Mouse (Mus musculus) liver, postnatal 0 days (tissue): ENCODE results near the gene Prkca. TPM values are rescaled to one million over a fixed set of nuclear protein-coding genes. Genes with fewer than 3 reads are reported as not detected.
A peak's percentile ranks its signal among the peaks of the same experiment; 100 is the strongest.

ENCODE experiments used
- ATAC-seq: fragments of 200-750 bp; cut with Nextera tagmentation; 2 replicates; pipeline ENCODE4 v1.8.0; 2017; ENCODE audit warnings: mild to moderate bottlenecking, moderate library complexity
- DNase-seq: peaks from one replicate; pipeline ENCODE4 v3.0.0-alpha.2; 2016
- H3K27ac ChIP-seq: fragments of 300-500 bp; sonication (generic); 2 replicates; pipeline ENCODE4 v1.5.1; 2014; ENCODE audit warnings: antibody characterized with exemption, moderate library complexity, mild to moderate bottlenecking, low read depth
- H3K27me3 ChIP-seq: fragments of 300-500 bp; sonication (generic); 2 replicates; pipeline ENCODE4 v1.6.1; 2014; ENCODE audit warnings: low read length, control low read depth, mixed read lengths; ENCODE audit not compliant: insufficient read depth
- H3K36me3 ChIP-seq: fragments of 300-500 bp; sonication (generic); replicated peaks from 2 replicates; pipeline ENCODE4 v1.6.1; 2014; ENCODE audit warnings: mild to moderate bottlenecking, control low read depth, low read length, moderate library complexity, mixed read lengths; ENCODE audit not compliant: insufficient read depth
- H3K4me1 ChIP-seq: fragments of 300-500 bp; sonication (generic); 2 replicates; pipeline ENCODE4 v1.6.1; 2014; ENCODE audit warnings: antibody characterized with exemption, mild to moderate bottlenecking, control low read depth; ENCODE audit not compliant: insufficient read depth
- H3K4me2 ChIP-seq: fragments of 300-500 bp; sonication (generic); 2 replicates; pipeline ENCODE4 v1.6.1; 2014; ENCODE audit warnings: low read depth, mild to moderate bottlenecking, low read length, moderate library complexity, mixed read lengths
- H3K4me3 ChIP-seq: fragments of 300-500 bp; sonication (generic); 2 replicates; pipeline ENCODE4 v1.5.1; 2014; ENCODE audit warnings: low read depth, low read length
- H3K9ac ChIP-seq: fragments of 300-500 bp; sonication (generic); replicated peaks from 2 replicates; pipeline ENCODE4 v1.6.1; 2014; ENCODE audit warnings: mild to moderate bottlenecking, moderate library complexity
- H3K9me3 ChIP-seq: fragments of 300-500 bp; sonication (generic); 2 replicates; pipeline ENCODE4 v1.6.1; 2016; ENCODE audit warnings: mild to moderate bottlenecking, control low read depth, low read length, mixed read lengths
- CTCF ChIP-seq: sonication (generic); IDR thresholded peaks from 2 replicates; pipeline ENCODE4 v1.5.1; 2016; ENCODE audit warnings: antibody characterized with exemption, low read depth
- EP300 ChIP-seq: IDR thresholded peaks from 2 replicates; pipeline ENCODE4 v1.6.1; 2016; ENCODE audit warnings: antibody characterized with exemption, low read depth, mild to moderate bottlenecking
- WGBS: fragments of 180-500 bp; shearing (Covaris S2); extraction: QIAGEN DNeasy Blood & Tissue Kit; methylation state at CpG from one replicate; pipeline ENCODE4 v1.1.7; 2014; ENCODE audit not compliant: insufficient replicate concordance; 5-methylcytosine and 5-hydroxymethylcytosine counted together
- polyA plus RNA-seq: library from polyadenylated mRNA; unstranded; fragments of >200 nt; fragmentation: Nextera tagmentation; extraction: Ambion mirVana; gene quantifications from 2 replicates; pipeline ENCODE4 v1.2.1, GENCODE M21; 2015

The Prkca gene
- polyA plus RNA-seq, 1 experiment from 2014 or later, result 3.0 TPM

DNA sequence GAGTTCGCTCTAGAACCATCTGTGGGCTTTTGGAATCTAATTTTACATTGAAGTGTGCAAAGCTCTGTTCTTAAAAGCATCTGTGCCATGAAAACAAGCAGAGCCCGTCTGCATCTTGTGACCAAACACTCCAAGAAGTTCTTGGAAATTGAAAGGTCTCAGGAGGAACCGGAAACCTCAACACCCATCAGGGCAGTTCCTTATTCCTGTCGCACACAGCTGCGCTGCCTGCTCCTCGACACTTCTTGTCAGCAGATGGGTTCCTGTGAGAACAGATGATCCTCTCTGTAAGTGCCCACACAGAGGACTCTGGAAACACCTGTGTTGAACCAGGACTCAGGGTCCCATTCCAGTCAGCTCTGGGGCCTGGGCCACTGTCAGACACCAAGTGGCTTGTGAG is 120.6 kb downstream of the Prkca start:
- ATAC-seq (peak; percentile 72), DNase-seq (peak; percentile 46)
- H3K27ac ChIP-seq, result peak overlapping the region; percentile 76

GRCm38 (mm10) chr11:108222616-108223015 is 121.1 kb downstream of the Prkca start:
- Histone ChIP-seq H3K27ac (peak overlapping the region; percentile 76), H3K27me3 (no peaks in the 10 kb centered on the region), H3K4me3 (no peak overlapping the region), H3K9me3 (no peaks in the 10 kb centered on the region), H3K4me2 (peak overlapping the region; percentile 54), H3K9ac (no peak overlapping the region), H3K36me3 (no peaks in the 10 kb centered on the region), H3K4me1 (peaks cover 27% of the 10 kb centered on the region)
- no peak for TF ChIP-seq CTCF
- no peak for TF ChIP-seq EP300
- ATAC-seq (peak; percentile 78), DNase-seq (peak; percentile 34)
- WGBS, result 32% methylated on average over 8 of the region's 8 CpGs

More for the DNA sequence above, 120.6 kb downstream of the Prkca start:
- Histone ChIP-seq H3K36me3 (no peaks in the 10 kb centered on the region), H3K9me3 (no peaks in the 10 kb centered on the region), H3K9ac (no peak overlapping the region), H3K4me1 (peaks cover 27% of the 10 kb centered on the region), H3K4me3 (no peak overlapping the region), H3K27me3 (no peaks in the 10 kb centered on the region), H3K4me2 (peak overlapping the region; percentile 54)
- TF ChIP-seq EP300 (no peak), CTCF (no peak)
- 35% methylated on average over 6 of the region's 6 CpGs for WGBS

- Histone ChIP-seq H3K4me3 (no peak overlapping the region), H3K27ac (no peak overlapping the region), H3K36me3 (no peaks in the 10 kb centered on the region), H3K9me3 (no peaks in the 10 kb centered on the region), H3K27me3 (no peaks in the 10 kb centered on the region), H3K9ac (no peak overlapping the region), H3K4me1 (peaks cover 30% of the 10 kb centered on the region), H3K4me2 (peak overlapping the region; percentile 54; the same call in 1 of the 2 replicates)
- DNase-seq, result no peak
- no peak for ATAC-seq
- TF ChIP-seq EP300, result no peak
- WGBS, result 69% methylated on average over 3 of the region's 3 CpGs
These were observed 121.7 kb downstream of the Prkca start for GRCm38 (mm10) chr11:108222026-108222425.

- Histone ChIP-seq H3K9me3 (no peaks in the 10 kb centered on the region), H3K36me3 (no peaks in the 10 kb centered on the region), H3K4me3 (no peak overlapping the region), H3K9ac (no peak overlapping the region), H3K27ac (no peak overlapping the region), H3K4me1 (peaks cover 34% of the 10 kb centered on the region), H3K27me3 (no peaks in the 10 kb centered on the region), H3K4me2 (no peak overlapping the region)
- WGBS, result 75% methylated on average over 13 of the region's 13 CpGs
- TF ChIP-seq CTCF (no peak), EP300 (no peak)
- no peak for DNase-seq
- ATAC-seq, result no peak
These were observed 122.4 kb downstream of the Prkca start for GRCm38 (mm10) chr11:108221124-108221835.

- no peak for TF ChIP-seq CTCF
- TF ChIP-seq EP300, result no peak
- Histone ChIP-seq H3K27me3 (no peaks in the 10 kb centered on the region), H3K4me2 (no peak overlapping the region), H3K36me3 (no peaks in the 10 kb centered on the region), H3K9ac (no peak overlapping the region), H3K4me3 (no peak overlapping the region), H3K9me3 (no peaks in the 10 kb centered on the region), H3K4me1 (peaks cover 36% of the 10 kb centered on the region), H3K27ac (no peak overlapping the region)
- 70% methylated on average over 5 of the region's 5 CpGs for WGBS
- no peak for ATAC-seq
- no peak for DNase-seq
These were observed 123.1 kb downstream of the Prkca start for GRCm38 (mm10) chr11:108220605-108221004.

GRCm38 (mm10) chr11:108217043-108217442 is 126.7 kb downstream of the Prkca start:
- Histone ChIP-seq H3K27me3 (no peaks in the 10 kb centered on the region), H3K4me1 (peaks cover 19% of the 10 kb centered on the region; the same call in 1 of the 2 replicates), H3K9me3 (no peaks in the 10 kb centered on the region), H3K27ac (no peak overlapping the region), H3K9ac (no peak overlapping the region), H3K36me3 (no peaks in the 10 kb centered on the region), H3K4me3 (no peak overlapping the region), H3K4me2 (no peak overlapping the region)
- no peak for ATAC-seq
- DNase-seq, result no peak
- no peak for TF ChIP-seq EP300
- no peak for TF ChIP-seq CTCF
- WGBS, result 70% methylated on average over 8 of the region's 8 CpGs
